14 mouse cellular contexts compared by ENCODE assay signal in genomic region chr17:26563476-26563875, GRCm38 (mm10). TPM values are rescaled to one million over a fixed set of nuclear protein-coding genes. Genes with fewer than 3 reads are reported as not detected.
A peak's percentile ranks its signal among the peaks of the same experiment; 100 is the strongest.
DNase-seq lines count a peak whose midpoint lies in the region; ATAC-seq and TF ChIP-seq lines count a peak whose summit lies in the region.
"Had no signal": no experiment of that assay in that cellular context is flagged by ENCODE, and none has a peak within 500 bp of the region (broad histone marks: within the 10 kb centered on the region; RNA-seq: fewer than 3 reads in every experiment).

No protein-coding gene starts in this region.

- peak overlapping the region; percentile 95; the same call in 1 of the 2 replicates for H3K4me2 ChIP-seq in hindbrain, embryonic 13.5 days
- H3K4me2 ChIP-seq in hindbrain, embryonic 16.5 days (ENCODE audit: low read length), result no peak overlapping the region
- peak overlapping the region; percentile 85; the same call in 1 of the 2 replicates for H3K4me2 ChIP-seq in CH12.LX (ENCODE audit: insufficient read depth, low read depth, poor library complexity, severe bottlenecking)

- H3K36me3 ChIP-seq in hindbrain, embryonic 13.5 days, result peaks cover 52% of the 10 kb centered on the region
- peaks cover 13% of the 10 kb centered on the region for H3K36me3 ChIP-seq in hindbrain, embryonic 16.5 days (ENCODE audit: control insufficient read depth, insufficient read depth, low read length)
- peaks cover 39 to 52% of the 10 kb centered on the region in 2 experiments for H3K36me3 ChIP-seq in CH12.LX (replicated peaks in 1 of 2; ENCODE audit: control insufficient read depth in 1 of 2, insufficient read depth in 1 of 2, low read length in 1 of 2)

- DNase-seq in cerebellum, adult 18-20 months, result peak; percentile 65 to 72
- no peak for DNase-seq in cerebellum, postnatal 14 days
- DNase-seq in CH12.LX (ENCODE audit: extremely low read depth), result no peak
- DNase-seq in cerebellum, postnatal 36 days, result peak; percentile 59 to 66
- no peak for DNase-seq in layer of hippocampus, postnatal 25 days (ENCODE audit: extremely low spot score in 1 of 2, low spot score in 1 of 2)
- DNase-seq in layer of hippocampus, adult 8-10 months (ENCODE audit: low spot score in 2 of 2), result no peak
- DNase-seq: adrenal gland, adult 2 months; gastrocnemius, postnatal 10 days; kidney, adult 2 months; lung, adult 18-20 months had no signal

- H3K27ac ChIP-seq in hindbrain, embryonic 13.5 days, result no peak overlapping the region
- H3K27ac ChIP-seq in hindbrain, embryonic 16.5 days (ENCODE audit: low read depth, low read length), result no peak overlapping the region
- H3K27ac ChIP-seq in CH12.LX (ENCODE audit: insufficient read depth, low read depth), result no peak overlapping the region
- H3K27ac ChIP-seq: hindbrain, embryonic 14.5 days had no signal

- H3K4me3 ChIP-seq in hindbrain, embryonic 13.5 days, result no peak overlapping the region; the same call in 1 of the 2 replicates
- H3K4me3 ChIP-seq in hindbrain, embryonic 16.5 days (ENCODE audit: low read length), result no peak overlapping the region
- no peak overlapping the region for H3K4me3 ChIP-seq in CH12.LX (replicated peaks in 1 of 3; ENCODE audit: low read depth in 2 of 3, low read length in 2 of 3, poor library complexity in 1 of 3)

- TF ChIP-seq POLR2A in CH12.LX (IDR thresholded peaks at IDR 0.05; ENCODE audit: low read depth, low read length), result no peak

- no peak for TF ChIP-seq EP300 in CH12.LX (IDR thresholded peaks at IDR 0.05; ENCODE audit: low read length)

- H3K79me2 ChIP-seq in CH12.LX (replicated peaks; ENCODE audit: control insufficient read depth, extremely low read depth, insufficient read depth, poor library complexity, severe bottlenecking), result peaks cover 61% of the 10 kb centered on the region

- 84% methylated on average over 6 of the region's 6 CpGs for WGBS in hindbrain, embryonic 13.5 days
- 81% methylated on average over 6 of the region's 6 CpGs for WGBS in hindbrain, embryonic 16.5 days

- H3K4me1 ChIP-seq in hindbrain, embryonic 13.5 days (replicated peaks), result peaks cover 38% of the 10 kb centered on the region
- H3K4me1 ChIP-seq in hindbrain, embryonic 16.5 days (ENCODE audit: control insufficient read depth, insufficient read depth, low read depth, low read length), result peaks cover 23% of the 10 kb centered on the region
- peaks cover 8 to 46% of the 10 kb centered on the region in 2 experiments for H3K4me1 ChIP-seq in CH12.LX (ENCODE audit: control insufficient read depth in 1 of 2, insufficient read depth in 2 of 2)

- H3K9me3 ChIP-seq in hindbrain, embryonic 13.5 days, result peaks cover 3% of the 10 kb centered on the region; the same call in 1 of the 2 replicates
- peaks cover 3% of the 10 kb centered on the region for H3K9me3 ChIP-seq in hindbrain, embryonic 16.5 days (ENCODE audit: control insufficient read depth, low read length)
- peaks cover 17% of the 10 kb centered on the region for H3K9me3 ChIP-seq in CH12.LX (replicated peaks; ENCODE audit: low read length)

- in situ Hi-C loops in CH12.LX (cut with MboI; ENCODE audit: low pct_ligation_motif_present, low pct_unique_long_range_greater_than_20kb, low sequenced_read_pairs), result no loop called here

- no peak for ATAC-seq in hindbrain, embryonic 13.5 days (ENCODE audit: low FRiP score)
- no peak for ATAC-seq in hindbrain, embryonic 16.5 days
- ATAC-seq: forebrain, embryonic 14.5 days had no signal

- dilution Hi-C loops in CH12.LX (cut with MboI; ENCODE audit: extremely low pct_ligation_motif_present, extremely low pct_unique_long_range_greater_than_20kb, low sequenced_read_pairs), result no loop called here

- no peak for TF ChIP-seq CTCF in CH12.LX (conservative IDR thresholded peaks at IDR 0.05 in 1 of 2, IDR thresholded peaks at IDR 0.05 in 1 of 2; ENCODE audit: low read depth in 2 of 2, low read length in 2 of 2)

- no peak for TF ChIP-seq RAD21 in CH12.LX (IDR thresholded peaks at IDR 0.05; ENCODE audit: low read depth, low read length)

- peak overlapping the region; percentile 92; the same call in 1 of the 2 replicates for H3K9ac ChIP-seq in hindbrain, embryonic 13.5 days
- no peak overlapping the region for H3K9ac ChIP-seq in hindbrain, embryonic 16.5 days (ENCODE audit: low read depth, low read length)
- no peak overlapping the region for H3K9ac ChIP-seq in CH12.LX (ENCODE audit: insufficient read depth, low read depth)
- H3K9ac ChIP-seq: hindbrain, embryonic 14.5 days had no signal

- no peaks in the 10 kb centered on the region for H3K27me3 ChIP-seq in hindbrain, embryonic 13.5 days
- H3K27me3 ChIP-seq in hindbrain, embryonic 16.5 days (replicated peaks; ENCODE audit: control insufficient read depth, insufficient read depth, low read length), result no peaks in the 10 kb centered on the region
- H3K27me3 ChIP-seq in CH12.LX (replicated peaks), result no peaks in the 10 kb centered on the region

TF ChIP-seq in CH12.LX, 34 proteins besides CTCF, POLR2A, EP300 and RAD21:
- TF ChIP-seq ETS1 (conservative IDR thresholded peaks at IDR 0.05; ENCODE audit: low read depth, low read length) (no peak), GABPA (IDR thresholded peaks at IDR 0.05; ENCODE audit: insufficient replicate concordance, low read depth, low read length) (no peak), USF2 (conservative IDR thresholded peaks at IDR 0.05; ENCODE audit: low read depth, low read length) (no peak), TBP (conservative IDR thresholded peaks at IDR 0.05; ENCODE audit: low read depth, low read length) (no peak), SMC3 (IDR thresholded peaks at IDR 0.05; ENCODE audit: low read depth, low read length) (no peak), MAFK (IDR thresholded peaks at IDR 0.05; ENCODE audit: insufficient replicate concordance, low read length) (no peak), KAT2A (IDR thresholded peaks at IDR 0.05; ENCODE audit: insufficient replicate concordance, low read length) (no peak), NELFE (IDR thresholded peaks at IDR 0.05; ENCODE audit: low read depth, low read length) (no peak), MXI1 (IDR thresholded peaks at IDR 0.05; ENCODE audit: low read depth, low read length) (no peak), JUN (IDR thresholded peaks at IDR 0.05; ENCODE audit: insufficient read depth, low read depth, low read length) (no peak), ELF1 (IDR thresholded peaks at IDR 0.05; ENCODE audit: low read depth, low read length) (no peak), NRF1 (IDR thresholded peaks at IDR 0.05; ENCODE audit: low read depth, low read length) (no peak), ZC3H11A (IDR thresholded peaks at IDR 0.05; ENCODE audit: low read depth, low read length) (no peak), E2F4 (IDR thresholded peaks at IDR 0.05; ENCODE audit: insufficient replicate concordance, low read depth, low read length) (no peak), CHD1 (IDR thresholded peaks at IDR 0.05; ENCODE audit: low read depth, low read length) (no peak), USF1 (IDR thresholded peaks at IDR 0.05; ENCODE audit: low read depth, low read length) (no peak), MAZ (IDR thresholded peaks at IDR 0.05; ENCODE audit: low read depth, low read length) (no peak), RCOR1 (conservative IDR thresholded peaks at IDR 0.05; ENCODE audit: low read depth, low read length) (no peak)

RNA-seq across cellular contexts. Expression of gene Dusp1, which starts 1.5 kb away (rescaled TPM):
- polyA plus RNA-seq in hindbrain, embryonic 13.5 days (2015; fragmentation: Nextera tagmentation; extraction: Ambion mirVana), result 34.5 and 35.5 TPM in 2 replicates
- polyA plus RNA-seq in hindbrain, embryonic 16.5 days (2015; fragmentation: Nextera tagmentation; extraction: Ambion mirVana), result 27.1 and 29.0 TPM in 2 replicates
- total RNA-seq in CH12.LX (2012; rRNA removed) (3.5 and 5.6 TPM in 2 replicates), CH12.LX (2014; rRNA removed) (2.6 and 3.5 TPM in 2 replicates)
- 8.6 and 9.9 TPM in 2 replicates for polyA plus RNA-seq in CH12.LX (2012; ENCODE audit: insufficient read length, low read depth)
- total RNA-seq in layer of hippocampus, postnatal 25 days (2021), result 10 to 100 TPM; 14.7 to 18.3 TPM
- 10 to 100 TPM; 13.6 to 22.6 (median 20.6) TPM for total RNA-seq in layer of hippocampus, adult 8-10 months (2022)

RNA-seq across cellular contexts. Expression of gene Ergic1, which starts 2.2 kb away (rescaled TPM):
- 86.8 and 90.1 TPM in 2 replicates for polyA plus RNA-seq in hindbrain, embryonic 13.5 days (2015; fragmentation: Nextera tagmentation; extraction: Ambion mirVana)
- 97.0 and 106 TPM in 2 replicates for polyA plus RNA-seq in hindbrain, embryonic 16.5 days (2015; fragmentation: Nextera tagmentation; extraction: Ambion mirVana)
- total RNA-seq in CH12.LX (2012; rRNA removed) (129 and 131 TPM in 2 replicates), CH12.LX (2014; rRNA removed) (89.5 and 93.5 TPM in 2 replicates)
- 111 and 142 TPM in 2 replicates for polyA plus RNA-seq in CH12.LX (2012; ENCODE audit: insufficient read length, low read depth)
- total RNA-seq in layer of hippocampus, postnatal 25 days (2021), result 100 to 1,000 TPM; 114 to 118 TPM
- total RNA-seq in layer of hippocampus, adult 8-10 months (2022), result 100 to 1,000 TPM; 118 to 152 (median 136) TPM

Comparison
In these comparisons a context has a peak if more than half of its experiments do, and no peak if none do; other contexts are left out.
1. DNase-seq: peak in cerebellum, adult 18-20 months (2 of 2) and cerebellum, postnatal 36 days (2 of 2); none in cerebellum, postnatal 14 days (0 of 2), CH12.LX (single experiment), layer of hippocampus, postnatal 25 days (0 of 2) and layer of hippocampus, adult 8-10 months (0 of 2).